7 mouse cellular contexts compared by ENCODE assay signal in the genomic region with DNA sequence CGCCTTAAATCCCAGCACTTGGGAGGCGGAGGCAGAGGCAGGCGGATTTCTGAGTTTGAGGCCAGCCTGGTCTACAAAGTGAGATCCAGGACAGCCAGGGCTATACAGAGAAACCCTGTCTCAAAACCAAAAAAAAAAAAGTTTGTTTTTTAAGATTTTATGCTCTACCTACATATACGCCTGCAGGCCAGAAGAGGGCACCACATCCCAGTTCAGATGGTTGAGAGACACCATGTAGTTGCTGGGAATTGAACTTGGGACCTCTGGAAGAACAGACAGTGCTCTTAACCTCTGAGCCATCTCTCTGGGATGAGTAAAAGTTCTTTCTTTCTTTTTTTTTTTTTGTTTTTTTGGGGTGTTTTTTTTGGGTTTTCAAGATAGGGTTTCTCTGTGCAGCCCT. TPM values are rescaled to one million over a fixed set of nuclear protein-coding genes. Genes with fewer than 3 reads are reported as not detected.
DNase-seq lines count a peak whose midpoint lies in the region; ATAC-seq and TF ChIP-seq lines count a peak whose summit lies in the region.
"Not testable (repeated sequence)": the region's sequence is repeated elsewhere in the genome, so short reads cannot be mapped to it uniquely, and the experiment has no call there.

No protein-coding gene starts in this region.

- CTCF ChIA-PET in Patski (lab: Charles Lee) = interaction anchor here (1.0 to 1.2 kb wide), 2 partner anchors 11 to 52 kb away, joined by 3 read pairs; a partner anchor contains a TSS

- not testable (repeated sequence) for H3K9me3 ChIP-seq in hindbrain, postnatal 0 days (ENCODE audit: low read length)

- H3K4me3 ChIP-seq in hindbrain, postnatal 0 days (ENCODE audit: low read length); left cerebral cortex, adult 2 months: not testable (repeated sequence)

- H3K27me3 ChIP-seq in Patski; hindbrain, postnatal 0 days (ENCODE audit: insufficient read depth, low read length): not testable (repeated sequence)

- POLR2A ChIA-PET in Patski (lab: Charles Lee) = interaction anchor here (0.7 kb wide), 1 partner anchor 19 kb away, joined by 6 read pairs; no protein-coding TSS in a partner anchor

- intact Hi-C loops in left cerebral cortex, adult 2 months (cut with DNase I) = not testable (repeated sequence)

- not testable (repeated sequence) for H3K4me2 ChIP-seq in hindbrain, postnatal 0 days (ENCODE audit: low read depth, low read length)

- peak; percentile 52 for DNase-seq in CD4-positive, CD25-positive, alpha-beta regulatory T cell, adult 2 months (ENCODE audit: low read depth, low spot score)
- not testable (repeated sequence) for DNase-seq in Patski (ENCODE audit: low read depth, low spot score); hindbrain, postnatal 0 days (ENCODE audit: low spot score); left cerebral cortex, adult 2 months (ENCODE audit: extremely low spot score in 1 of 2, low spot score in 2 of 2)
- DNase-seq in c-Kit-positive CD71-negative TER-119-negative erythroid progenitor cells, embryonic 14.5 days (ENCODE audit: low read depth) = peak; percentile 7
- peak; percentile 15 for DNase-seq in mesoderm, embryonic 11.5 days (ENCODE audit: low read depth, low spot score)
- peak; percentile 23 for DNase-seq in thymus, postnatal 14 days

- not testable (repeated sequence) for H3K9ac ChIP-seq in hindbrain, postnatal 0 days (replicated peaks; ENCODE audit: low read length)

- WGBS in hindbrain, postnatal 0 days = 95% methylated on average over 4 of the region's 4 CpGs

- not testable (repeated sequence) for H3K4me1 ChIP-seq in hindbrain, postnatal 0 days (ENCODE audit: insufficient read depth, low read length)

- not testable (repeated sequence) for ATAC-seq in Patski; hindbrain, postnatal 0 days

- in situ Hi-C loops in Patski (cut with MboI; ENCODE audit: low pct_unique_long_range_greater_than_20kb) = not testable (repeated sequence)

- peak; percentile 62 for TF ChIP-seq CTCF in Patski (IDR thresholded peaks at IDR 0.05)
- TF ChIP-seq CTCF in hindbrain, postnatal 0 days (IDR thresholded peaks at IDR 0.05; ENCODE audit: low read depth) = peak; percentile 44
- peak; percentile 40 for TF ChIP-seq CTCF in left cerebral cortex, adult 2 months (IDR thresholded peaks at IDR 0.05)

- H3K27ac ChIP-seq in hindbrain, postnatal 0 days; left cerebral cortex, adult 2 months: not testable (repeated sequence)

- peaks cover 83% of the 10 kb centered on the region for H3K36me3 ChIP-seq in hindbrain, postnatal 0 days (ENCODE audit: insufficient read depth, low read length)

RNA-seq across cellular contexts. Expression of a gene that starts 14.5 kb away (rescaled TPM):
- polyA plus RNA-seq in Patski (2021) = 0.30 TPM
- 0.10 TPM in 1 of 2 replicates, not detected in the other for total RNA-seq in hindbrain, postnatal 0 days (2014; rRNA removed)
- 0.15 TPM in 1 of 2 replicates, not detected in the other for polyA plus RNA-seq in hindbrain, postnatal 0 days (2015; fragmentation: Nextera tagmentation; extraction: Ambion mirVana)
- 10 to 100 TPM; 21.1 to 29.5 TPM for total RNA-seq in left cerebral cortex, adult 2 months (2021)

RNA-seq across cellular contexts. Expression of a gene that starts 14.6 kb away (rescaled TPM):
- polyA plus RNA-seq in Patski (2021) = 192 TPM
- 86.2 and 93.6 TPM in 2 replicates for total RNA-seq in hindbrain, postnatal 0 days (2014; rRNA removed)
- 78.2 and 79.0 TPM in 2 replicates for polyA plus RNA-seq in hindbrain, postnatal 0 days (2015; fragmentation: Nextera tagmentation; extraction: Ambion mirVana)
- total RNA-seq in left cerebral cortex, adult 2 months (2021) = 100 to 1,000 TPM; 176 to 177 TPM

RNA-seq across cellular contexts. Expression of a gene that starts 25.2 kb away (rescaled TPM):
- polyA plus RNA-seq in Patski (2021) = 45.2 TPM
- total RNA-seq in hindbrain, postnatal 0 days (2014; rRNA removed) = 26.7 and 31.4 TPM in 2 replicates
- 9.1 and 9.9 TPM in 2 replicates for polyA plus RNA-seq in hindbrain, postnatal 0 days (2015; fragmentation: Nextera tagmentation; extraction: Ambion mirVana)
- 10 to 100 TPM; 12.1 to 16.1 TPM for total RNA-seq in left cerebral cortex, adult 2 months (2021)

RNA-seq across cellular contexts. Expression of a gene that starts 30.4 kb away (rescaled TPM):
- 69.2 TPM for polyA plus RNA-seq in Patski (2021)
- total RNA-seq in hindbrain, postnatal 0 days (2014; rRNA removed) = 34.2 and 36.0 TPM in 2 replicates
- 17.1 and 19.0 TPM in 2 replicates for polyA plus RNA-seq in hindbrain, postnatal 0 days (2015; fragmentation: Nextera tagmentation; extraction: Ambion mirVana)
- 100 to 1,000 TPM; 100 to 107 TPM for total RNA-seq in left cerebral cortex, adult 2 months (2021)

RNA-seq across cellular contexts. Expression of a gene that starts 30.6 kb away (rescaled TPM):
- polyA plus RNA-seq in Patski (2021) = 118 TPM
- 77.1 and 112 TPM in 2 replicates for total RNA-seq in hindbrain, postnatal 0 days (2014; rRNA removed)
- polyA plus RNA-seq in hindbrain, postnatal 0 days (2015; fragmentation: Nextera tagmentation; extraction: Ambion mirVana) = 107 and 113 TPM in 2 replicates
- 10 to 100 TPM; 58.6 to 66.4 TPM for total RNA-seq in left cerebral cortex, adult 2 months (2021)

Comparison
In these comparisons a context has a peak if more than half of its experiments do, and no peak if none do; other contexts are left out.
1. RNA of a gene that starts 14.5 kb away (total RNA-seq): 21.1 to 29.5 TPM in left cerebral cortex, adult 2 months; 0.10 TPM in hindbrain, postnatal 0 days; every median in the first group is over 10 times any median in the second.
2. Peak in every context shown above with its lines, with median percentiles within 50 percentile points of each other: CTCF ChIP-seq.